Mouse (Mus musculus) stomach, embryonic 14.5 days (tissue): Measurements from ENCODE around the gene Mcf2l. TPM values are rescaled to one million over a fixed set of nuclear protein-coding genes. Genes with fewer than 3 reads are reported as not detected.

Experiments used
- ATAC-seq: fragments of 200-750 bp; cut with Nextera tagmentation; 2 replicates; pipeline ENCODE4 v1.8.0; 2017; ENCODE audit warnings: low read depth, moderate TSS enrichment; ENCODE audit not compliant: insufficient number of reproducible peaks, insufficient read depth, low FRiP score
- H3K27ac ChIP-seq: fragments of 300-500 bp; sonication (generic); 2 replicates; pipeline ENCODE4 v1.5.1; 2014; ENCODE audit warnings: mild to moderate bottlenecking, low read length, moderate library complexity, mixed read lengths
- H3K27me3 ChIP-seq: fragments of 300-500 bp; sonication (generic); 2 replicates; pipeline ENCODE4 v1.6.1; 2014; ENCODE audit warnings: low read length, control low read depth, mixed read lengths; ENCODE audit not compliant: control insufficient read depth, insufficient read depth
- H3K36me3 ChIP-seq: fragments of 300-500 bp; sonication (generic); 2 replicates; pipeline ENCODE4 v1.6.1; 2014; ENCODE audit warnings: mild to moderate bottlenecking, control low read depth, low read length, moderate library complexity, mixed read lengths; ENCODE audit not compliant: control insufficient read depth, insufficient read depth
- H3K4me1 ChIP-seq: fragments of 300-500 bp; sonication (generic); 2 replicates; pipeline ENCODE4 v1.6.1; 2014; ENCODE audit warnings: low read length, control low read depth, mixed read lengths; ENCODE audit not compliant: control insufficient read depth, insufficient read depth
- H3K4me2 ChIP-seq: fragments of 300-500 bp; sonication (generic); replicated peaks from 2 replicates; pipeline ENCODE4 v1.6.1; 2014; ENCODE audit warnings: low read depth, low read length, control low read depth
- H3K4me3 ChIP-seq: fragments of 300-500 bp; sonication (generic); 2 replicates; pipeline ENCODE4 v1.5.1; 2014; ENCODE audit warnings: low read depth, low read length, control low read depth
- H3K9ac ChIP-seq: fragments of 300-500 bp; sonication (generic); replicated peaks from 2 replicates; pipeline ENCODE4 v1.6.1; 2014; ENCODE audit warnings: low read depth, mild to moderate bottlenecking, control low read depth, low read length, moderate library complexity, mixed read lengths
- H3K9me3 ChIP-seq: fragments of 300-500 bp; sonication (generic); 2 replicates; pipeline ENCODE4 v1.6.1; 2016; ENCODE audit warnings: low read depth, low read length, control low read depth; ENCODE audit not compliant: control insufficient read depth
- WGBS: fragments of 180-500 bp; shearing (Covaris S2); extraction: QIAGEN DNeasy Blood & Tissue Kit; methylation state at CpG from one replicate; pipeline ENCODE4 v1.1.7; 2014; 5-methylcytosine and 5-hydroxymethylcytosine counted together
- polyA plus RNA-seq: library from polyadenylated mRNA; unstranded; fragments of >200 nt; fragmentation: Nextera tagmentation; extraction: Ambion mirVana; gene quantifications from 2 replicates; pipeline ENCODE4 v1.2.1, GENCODE M21; 2014

The Mcf2l gene
- polyA plus RNA-seq, 1 experiment from 2014 or later, result 20.7 TPM

- no peaks in the 10 kb centered on the region for H3K27me3 ChIP-seq
- ATAC-seq, result no peak
- H3K4me2 ChIP-seq, result no peak overlapping the region
- no peak overlapping the region for H3K4me3 ChIP-seq
- no peaks in the 10 kb centered on the region for H3K9me3 ChIP-seq
- WGBS, result 56% methylated on average over 5 of the region's 5 CpGs
- no peaks in the 10 kb centered on the region for H3K36me3 ChIP-seq
- H3K4me1 ChIP-seq, result peaks cover 9% of the 10 kb centered on the region; the same call in 1 of the 2 replicates
- H3K27ac ChIP-seq, result no peak overlapping the region
- no peak overlapping the region for H3K9ac ChIP-seq
These were observed 83.3 kb downstream of the Mcf2l start for GRCm38 (mm10) chr8:12956941-12957340.

GRCm38 (mm10) chr8:12957419-12957818 lies 83.8 kb downstream of the Mcf2l start:
- H3K9me3 ChIP-seq, result no peaks in the 10 kb centered on the region
- WGBS, result 40% methylated on average over 6 of the region's 6 CpGs
- ATAC-seq, result no peak
- no peaks in the 10 kb centered on the region for H3K36me3 ChIP-seq
- H3K4me3 ChIP-seq, result no peak overlapping the region
- no peak overlapping the region for H3K4me2 ChIP-seq
- no peak overlapping the region for H3K27ac ChIP-seq
- peaks cover 9% of the 10 kb centered on the region; the same call in 1 of the 2 replicates for H3K4me1 ChIP-seq
- H3K27me3 ChIP-seq, result no peaks in the 10 kb centered on the region
- H3K9ac ChIP-seq, result no peak overlapping the region

GRCm38 (mm10) chr8:12960609-12961008 lies 87.0 kb downstream of the Mcf2l start:
- Histone ChIP-seq H3K9ac (no peak overlapping the region), H3K36me3 (no peaks in the 10 kb centered on the region; the same call in 1 of the 2 replicates), H3K27me3 (no peaks in the 10 kb centered on the region), H3K4me3 (no peak overlapping the region), H3K4me1 (0 out of 2 replicates have a peak, but pooled peaks cover 5% of the 10 kb centered on the region), H3K27ac (no peak overlapping the region), H3K4me2 (no peak overlapping the region), H3K9me3 (no peaks in the 10 kb centered on the region)
- WGBS, result 84% methylated on average over 2 of the region's 2 CpGs
- ATAC-seq, result no peak

- H3K4me2 ChIP-seq, result no peak overlapping the region
- no peak overlapping the region for H3K9ac ChIP-seq
- no peaks in the 10 kb centered on the region for H3K27me3 ChIP-seq
- 0 out of 2 replicates have a peak, but pooled peaks cover 5% of the 10 kb centered on the region for H3K4me1 ChIP-seq
- no peak for ATAC-seq
- H3K4me3 ChIP-seq, result no peak overlapping the region
- no peak overlapping the region for H3K27ac ChIP-seq
- no peaks in the 10 kb centered on the region; the same call in 1 of the 2 replicates for H3K36me3 ChIP-seq
- WGBS, result 48% methylated on average over 2 of the region's 2 CpGs
- H3K9me3 ChIP-seq, result no peaks in the 10 kb centered on the region
These were observed 87.6 kb downstream of the Mcf2l start for GRCm38 (mm10) chr8:12961211-12961610.

GRCm38 (mm10) chr8:12961821-12962534 lies 88.4 kb downstream of the Mcf2l start:
- WGBS, result 57% methylated on average over 8 of the region's 8 CpGs
- Histone ChIP-seq H3K4me1 (0 out of 2 replicates have a peak, but pooled peaks cover 2% of the 10 kb centered on the region), H3K9ac (no peak overlapping the region), H3K9me3 (no peaks in the 10 kb centered on the region), H3K27ac (no peak overlapping the region), H3K4me3 (no peak overlapping the region), H3K4me2 (no peak overlapping the region), H3K36me3 (no peaks in the 10 kb centered on the region; the same call in 1 of the 2 replicates), H3K27me3 (no peaks in the 10 kb centered on the region)
- ATAC-seq, result no peak

- Histone ChIP-seq H3K27ac (no peak overlapping the region), H3K36me3 (no peaks in the 10 kb centered on the region; the same call in 1 of the 2 replicates), H3K4me2 (no peak overlapping the region), H3K9me3 (no peaks in the 10 kb centered on the region), H3K4me1 (no peaks in the 10 kb centered on the region), H3K9ac (no peak overlapping the region), H3K4me3 (no peak overlapping the region), H3K27me3 (no peaks in the 10 kb centered on the region)
- WGBS, result 57% methylated on average over 13 of the region's 13 CpGs
- no peak for ATAC-seq
These were observed 89.2 kb downstream of the Mcf2l start for GRCm38 (mm10) chr8:12962541-12963380.

- H3K9ac ChIP-seq, result no peak overlapping the region
- ATAC-seq, result no peak
- 82% methylated on average over 11 of the region's 11 CpGs for WGBS
These were observed 102.7 kb downstream of the Mcf2l start for GRCm38 (mm10) chr8:12976290-12976689.

GRCm38 (mm10) chr8:12976723-12977122 lies 103.1 kb downstream of the Mcf2l start:
- H3K4me1 ChIP-seq, result no peaks in the 10 kb centered on the region
- 0 out of 2 replicates have a peak, but pooled peaks cover 9% of the 10 kb centered on the region for H3K36me3 ChIP-seq
- H3K27ac ChIP-seq, result no peak overlapping the region
- H3K27me3 ChIP-seq, result no peaks in the 10 kb centered on the region
- H3K4me2 ChIP-seq, result no peak overlapping the region
- ATAC-seq, result no peak
- H3K9me3 ChIP-seq, result no peaks in the 10 kb centered on the region
- H3K4me3 ChIP-seq, result no peak overlapping the region
- 0 out of 2 replicates have a peak overlapping the region, but pooled peaks have one; percentile 3 for H3K9ac ChIP-seq
- WGBS, result 21% methylated on average over 5 of the region's 5 CpGs

More at GRCm38 (mm10) chr8:12976290-12976689, 102.7 kb downstream of the Mcf2l start:
- no peaks in the 10 kb centered on the region for H3K9me3 ChIP-seq
- no peaks in the 10 kb centered on the region for H3K4me1 ChIP-seq
- no peaks in the 10 kb centered on the region for H3K27me3 ChIP-seq
- H3K4me2 ChIP-seq, result no peak overlapping the region
- H3K27ac ChIP-seq, result no peak overlapping the region
- H3K4me3 ChIP-seq, result no peak overlapping the region
- 0 out of 2 replicates have a peak, but pooled peaks cover 9% of the 10 kb centered on the region for H3K36me3 ChIP-seq
